8 mouse cellular contexts compared by ENCODE assay signal in genomic region chr15:99723120-99723514, GRCm38 (mm10). TPM values are rescaled to one million over a fixed set of nuclear protein-coding genes. Genes with fewer than 3 reads are reported as not detected.
DNase-seq lines count a peak whose midpoint lies in the region; ATAC-seq lines count a peak whose summit lies in the region.
"Had no signal": no experiment of that assay in that cellular context is flagged by ENCODE, and none has a peak within 500 bp of the region (broad histone marks: within the 10 kb centered on the region; RNA-seq: fewer than 3 reads in every experiment).

No protein-coding gene starts in this region.

- DNase-seq in kidney, postnatal 14 days, result no peak
- no peak for DNase-seq in hindbrain, embryonic 11.5 days (ENCODE audit: low spot score)
- no peak for DNase-seq in layer of hippocampus, adult 9-10 months (ENCODE audit: low spot score)
- no peak for DNase-seq in kidney, postnatal 36 days

- peaks cover 39% of the 10 kb centered on the region for H3K4me1 ChIP-seq in kidney, embryonic 16.5 days (ENCODE audit: insufficient read depth, low read length)
- H3K4me1 ChIP-seq in embryonic facial prominence, embryonic 12.5 days, result peaks cover 29% of the 10 kb centered on the region
- H3K4me1 ChIP-seq in hindbrain, embryonic 11.5 days (replicated peaks; ENCODE audit: control insufficient read depth, insufficient read depth, low read length), result peaks cover 12% of the 10 kb centered on the region
- H3K4me1 ChIP-seq in midbrain, embryonic 13.5 days (replicated peaks), result peaks cover 40% of the 10 kb centered on the region

- H3K9me3 ChIP-seq in kidney, embryonic 16.5 days (ENCODE audit: low read length), result no peaks in the 10 kb centered on the region
- no peaks in the 10 kb centered on the region for H3K9me3 ChIP-seq in embryonic facial prominence, embryonic 12.5 days
- no peaks in the 10 kb centered on the region for H3K9me3 ChIP-seq in hindbrain, embryonic 11.5 days (ENCODE audit: control insufficient read depth, low read length)
- H3K9me3 ChIP-seq in midbrain, embryonic 13.5 days, result no peaks in the 10 kb centered on the region

- H3K36me3 ChIP-seq in kidney, embryonic 16.5 days (ENCODE audit: insufficient read depth, low read length), result peaks cover 11% of the 10 kb centered on the region
- H3K36me3 ChIP-seq in embryonic facial prominence, embryonic 12.5 days, result peaks cover 16% of the 10 kb centered on the region
- peaks cover 4% of the 10 kb centered on the region; the same call in 1 of the 2 replicates for H3K36me3 ChIP-seq in hindbrain, embryonic 11.5 days (ENCODE audit: control insufficient read depth, insufficient read depth, low read length)
- H3K36me3 ChIP-seq in midbrain, embryonic 13.5 days, result peaks cover 53% of the 10 kb centered on the region

- no peak for ATAC-seq in kidney, embryonic 16.5 days (ENCODE audit: low FRiP score, low TSS enrichment)
- ATAC-seq in embryonic facial prominence, embryonic 12.5 days (ENCODE audit: insufficient number of reproducible peaks, insufficient read depth, low FRiP score, low TSS enrichment), result no peak
- no peak for ATAC-seq in hindbrain, embryonic 11.5 days (ENCODE audit: low FRiP score)
- ATAC-seq in midbrain, embryonic 13.5 days, result no peak

- H3K9ac ChIP-seq in kidney, embryonic 16.5 days (replicated peaks; ENCODE audit: low read length), result no peak overlapping the region
- H3K9ac ChIP-seq in embryonic facial prominence, embryonic 12.5 days, result no peak overlapping the region
- H3K9ac ChIP-seq in hindbrain, embryonic 11.5 days (ENCODE audit: low read depth, low read length), result 0 out of 2 replicates have a peak overlapping the region, but pooled peaks have one; percentile 19
- 0 out of 2 replicates have a peak overlapping the region, but pooled peaks have one; percentile 29 for H3K9ac ChIP-seq in midbrain, embryonic 13.5 days (replicated peaks)

- H3K27ac ChIP-seq in kidney, embryonic 16.5 days (ENCODE audit: low read length), result peak overlapping the region; percentile 98
- H3K27ac ChIP-seq in embryonic facial prominence, embryonic 12.5 days, result peak overlapping the region; percentile 12; the same call in 1 of the 2 replicates
- peak overlapping the region; percentile 59; the same call in 1 of the 2 replicates for H3K27ac ChIP-seq in hindbrain, embryonic 11.5 days (ENCODE audit: low read depth, low read length)
- H3K27ac ChIP-seq in midbrain, embryonic 13.5 days, result peak overlapping the region; percentile 41

- no peaks in the 10 kb centered on the region for H3K27me3 ChIP-seq in kidney, embryonic 16.5 days (ENCODE audit: insufficient read depth, low read length)
- H3K27me3 ChIP-seq in embryonic facial prominence, embryonic 12.5 days, result no peaks in the 10 kb centered on the region
- H3K27me3 ChIP-seq in hindbrain, embryonic 11.5 days (ENCODE audit: control insufficient read depth, insufficient read depth, low read length), result no peaks in the 10 kb centered on the region
- no peaks in the 10 kb centered on the region for H3K27me3 ChIP-seq in midbrain, embryonic 13.5 days

- no peak overlapping the region for H3K4me3 ChIP-seq in kidney, embryonic 16.5 days (ENCODE audit: low read length)
- no peak overlapping the region for H3K4me3 ChIP-seq in embryonic facial prominence, embryonic 12.5 days
- H3K4me3 ChIP-seq in hindbrain, embryonic 11.5 days (ENCODE audit: low read depth, low read length), result no peak overlapping the region
- H3K4me3 ChIP-seq in midbrain, embryonic 13.5 days (replicated peaks), result no peak overlapping the region
- H3K4me3 ChIP-seq: erythroblast, embryonic 14.5 days had no signal

- no peak overlapping the region for H3K4me2 ChIP-seq in kidney, embryonic 16.5 days (replicated peaks; ENCODE audit: low read depth, low read length)
- H3K4me2 ChIP-seq in embryonic facial prominence, embryonic 12.5 days (replicated peaks), result no peak overlapping the region
- no peak overlapping the region for H3K4me2 ChIP-seq in hindbrain, embryonic 11.5 days (replicated peaks; ENCODE audit: low read depth, low read length)
- no peak overlapping the region for H3K4me2 ChIP-seq in midbrain, embryonic 13.5 days (replicated peaks)

- 61% methylated on average over 10 of the region's 10 CpGs for WGBS in kidney, embryonic 16.5 days
- WGBS in embryonic facial prominence, embryonic 12.5 days, result 45% methylated on average over 10 of the region's 10 CpGs
- WGBS in hindbrain, embryonic 11.5 days, result 51% methylated on average over 10 of the region's 10 CpGs
- 56% methylated on average over 10 of the region's 10 CpGs for WGBS in midbrain, embryonic 13.5 days

RNA-seq across cellular contexts. Expression of gene Cox14, which starts 2.3 kb away (rescaled TPM):
- 193 and 197 TPM in 2 replicates for polyA plus RNA-seq in kidney, embryonic 16.5 days (2015; fragmentation: Nextera tagmentation; extraction: Ambion mirVana)
- polyA plus RNA-seq in embryonic facial prominence, embryonic 12.5 days (2016; fragmentation: Nextera tagmentation; extraction: Ambion mirVana), result 148 and 161 TPM in 2 replicates
- 148 and 163 TPM in 2 replicates for polyA plus RNA-seq in hindbrain, embryonic 11.5 days (2014; fragmentation: Nextera tagmentation; extraction: Ambion mirVana)
- polyA plus RNA-seq in midbrain, embryonic 13.5 days (2015; fragmentation: Nextera tagmentation; extraction: Ambion mirVana), result 167 and 177 TPM in 2 replicates

RNA-seq across cellular contexts. Expression of gene Gpd1, which starts 5.8 kb away (rescaled TPM):
- polyA plus RNA-seq in kidney, embryonic 16.5 days (2015; fragmentation: Nextera tagmentation; extraction: Ambion mirVana), result 45.4 and 46.1 TPM in 2 replicates
- polyA plus RNA-seq in embryonic facial prominence, embryonic 12.5 days (2016; fragmentation: Nextera tagmentation; extraction: Ambion mirVana), result 0.34 and 0.54 TPM in 2 replicates
- 0.25 and 0.36 TPM in 2 replicates for polyA plus RNA-seq in hindbrain, embryonic 11.5 days (2014; fragmentation: Nextera tagmentation; extraction: Ambion mirVana)
- 1.3 and 1.6 TPM in 2 replicates for polyA plus RNA-seq in midbrain, embryonic 13.5 days (2015; fragmentation: Nextera tagmentation; extraction: Ambion mirVana)

RNA-seq across cellular contexts. Expression of gene Gm17349, which starts 17.8 kb away (rescaled TPM):
- not detected in 2 replicates for polyA plus RNA-seq in kidney, embryonic 16.5 days (2015; fragmentation: Nextera tagmentation; extraction: Ambion mirVana)
- not detected in 2 replicates for polyA plus RNA-seq in embryonic facial prominence, embryonic 12.5 days (2016; fragmentation: Nextera tagmentation; extraction: Ambion mirVana)
- polyA plus RNA-seq in hindbrain, embryonic 11.5 days (2014; fragmentation: Nextera tagmentation; extraction: Ambion mirVana), result not detected in 2 replicates
- polyA plus RNA-seq in midbrain, embryonic 13.5 days (2015; fragmentation: Nextera tagmentation; extraction: Ambion mirVana), result not detected in 2 replicates

RNA-seq across cellular contexts. Expression of gene Smarcd1, which starts 21.2 kb away (rescaled TPM):
- 49.8 and 56.3 TPM in 2 replicates for polyA plus RNA-seq in kidney, embryonic 16.5 days (2015; fragmentation: Nextera tagmentation; extraction: Ambion mirVana)
- polyA plus RNA-seq in embryonic facial prominence, embryonic 12.5 days (2016; fragmentation: Nextera tagmentation; extraction: Ambion mirVana), result 67.4 and 80.2 TPM in 2 replicates
- polyA plus RNA-seq in hindbrain, embryonic 11.5 days (2014; fragmentation: Nextera tagmentation; extraction: Ambion mirVana), result 99.1 and 103 TPM in 2 replicates
- polyA plus RNA-seq in midbrain, embryonic 13.5 days (2015; fragmentation: Nextera tagmentation; extraction: Ambion mirVana), result 137 and 145 TPM in 2 replicates

RNA-seq across cellular contexts. Expression of gene Cers5, which starts 49.6 kb away (rescaled TPM):
- polyA plus RNA-seq in kidney, embryonic 16.5 days (2015; fragmentation: Nextera tagmentation; extraction: Ambion mirVana), result 86.2 and 87.2 TPM in 2 replicates
- 70.1 and 74.9 TPM in 2 replicates for polyA plus RNA-seq in embryonic facial prominence, embryonic 12.5 days (2016; fragmentation: Nextera tagmentation; extraction: Ambion mirVana)
- polyA plus RNA-seq in hindbrain, embryonic 11.5 days (2014; fragmentation: Nextera tagmentation; extraction: Ambion mirVana), result 61.6 and 66.6 TPM in 2 replicates
- 58.4 and 61.1 TPM in 2 replicates for polyA plus RNA-seq in midbrain, embryonic 13.5 days (2015; fragmentation: Nextera tagmentation; extraction: Ambion mirVana)

Comparison
In these comparisons a context has a peak if more than half of its experiments do, and no peak if none do; other contexts are left out.
1. H3K27ac ChIP-seq: peak in every context shown above with its lines; median percentile 98 in kidney, embryonic 16.5 days; 59 in hindbrain, embryonic 11.5 days; 41 in midbrain, embryonic 13.5 days; 12 in embryonic facial prominence, embryonic 12.5 days.
2. H3K9ac ChIP-seq: peak in hindbrain, embryonic 11.5 days (single experiment) and midbrain, embryonic 13.5 days (single experiment); none in kidney, embryonic 16.5 days (single experiment) and embryonic facial prominence, embryonic 12.5 days (single experiment).
3. RNA of gene Gpd1, which starts 5.8 kb away (polyA plus RNA-seq): 45.4 to 46.1 TPM in kidney, embryonic 16.5 days; 1.3 to 1.6 TPM in midbrain, embryonic 13.5 days, 0.34 to 0.54 TPM in embryonic facial prominence, embryonic 12.5 days and 0.25 to 0.36 TPM in hindbrain, embryonic 11.5 days; every median in the first group is over 10 times any median in the second.